Mouse (Mus musculus) small intestine, adult 2 months (tissue): ENCODE data around the gene Nnmt.

Experiments used
- CTCF ChIP-seq: fragments of 200-500 bp; IDR thresholded peaks from 2 replicates; pipeline ENCODE4 v1.5.1; 2012; ENCODE audit warnings: low read depth, mild to moderate bottlenecking, control low read depth, inconsistent platforms, low read length, moderate library complexity, mixed read lengths; ENCODE audit not compliant: insufficient replicate concordance, insufficient read length; ENCODE audit errors: extremely low read depth
- POLR2A ChIP-seq: fragments of 200-500 bp; IDR thresholded peaks from 2 replicates; pipeline ENCODE4 v1.6.1; 2012; ENCODE audit warnings: low read depth, mild to moderate bottlenecking, control low read depth, inconsistent platforms, low read length, moderate library complexity

DNA sequence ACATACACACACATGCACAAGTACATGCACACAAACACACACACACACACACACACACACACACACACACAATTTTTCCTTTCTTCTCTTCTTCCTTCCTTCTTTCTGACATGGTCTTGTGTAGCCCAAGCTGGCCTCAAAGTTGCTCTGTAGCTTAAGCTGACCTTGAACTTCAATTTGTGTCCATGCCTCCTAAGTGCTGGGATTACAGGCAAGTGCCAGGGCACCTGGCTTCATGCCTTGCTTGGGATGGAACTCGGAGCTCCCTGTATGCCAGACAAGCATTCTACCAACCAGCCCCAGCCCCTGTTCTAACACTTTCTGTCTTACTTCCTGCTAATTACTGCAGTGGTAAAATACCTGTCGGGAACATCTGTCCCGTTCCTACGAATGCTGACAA, 8.3 kb upstream of the Nnmt start:
- TF ChIP-seq CTCF: no peak
- no peak for TF ChIP-seq POLR2A
